Mouse (Mus musculus) intestine, embryonic 16.5 days (tissue): ENCODE measurements around the gene Fstl3. TPM values are rescaled to one million over a fixed set of nuclear protein-coding genes. Genes with fewer than 3 reads are reported as not detected.

Experiments used
- ATAC-seq: fragments of 200-750 bp; cut with Nextera tagmentation; 2 replicates; pipeline ENCODE4 v1.8.0; 2017; ENCODE audit warnings: moderate TSS enrichment, moderate library complexity
- H3K27ac ChIP-seq: fragments of 300-500 bp; sonication (generic); 2 replicates; pipeline ENCODE4 v1.5.1; 2014; ENCODE audit warnings: mild to moderate bottlenecking, low read length
- H3K27me3 ChIP-seq: fragments of 300-500 bp; sonication (generic); replicated peaks from 2 replicates; pipeline ENCODE4 v1.6.1; 2014; ENCODE audit warnings: low read length, control low read depth, mixed read lengths; ENCODE audit not compliant: control insufficient read depth, insufficient read depth
- H3K36me3 ChIP-seq: fragments of 300-500 bp; sonication (generic); 2 replicates; pipeline ENCODE4 v1.6.1; 2014; ENCODE audit warnings: low read length, control low read depth; ENCODE audit not compliant: control insufficient read depth, insufficient read depth
- H3K4me1 ChIP-seq: fragments of 300-500 bp; sonication (generic); 2 replicates; pipeline ENCODE4 v1.6.1; 2014; ENCODE audit warnings: low read length, control low read depth, mixed read lengths; ENCODE audit not compliant: control insufficient read depth, insufficient read depth
- H3K4me2 ChIP-seq: fragments of 300-500 bp; sonication (generic); 2 replicates; pipeline ENCODE4 v1.6.1; 2014; ENCODE audit warnings: low read depth, low read length, control low read depth
- H3K4me3 ChIP-seq: fragments of 300-500 bp; sonication (generic); 2 replicates; pipeline ENCODE4 v1.5.1; 2014; ENCODE audit warnings: mild to moderate bottlenecking, low read length
- H3K9ac ChIP-seq: fragments of 300-500 bp; sonication (generic); 2 replicates; pipeline ENCODE4 v1.6.1; 2014; ENCODE audit warnings: low read depth, low read length
- H3K9me3 ChIP-seq: fragments of 300-500 bp; sonication (generic); 2 replicates; pipeline ENCODE4 v1.6.1; 2016; ENCODE audit warnings: low read length, control low read depth; ENCODE audit not compliant: control insufficient read depth
- WGBS: fragments of 180-500 bp; shearing (Covaris S2); extraction: QIAGEN DNeasy Blood & Tissue Kit; methylation state at CpG from one replicate; pipeline ENCODE4 v1.1.7; 2014; 5-methylcytosine and 5-hydroxymethylcytosine counted together
- polyA plus RNA-seq: library from polyadenylated mRNA; unstranded; fragments of >200 nt; fragmentation: Nextera tagmentation; extraction: Ambion mirVana; gene quantifications from 2 replicates; pipeline ENCODE4 v1.2.1, GENCODE M21; 2015

Gene Fstl3
- 15.1 and 16.6 TPM in 2 replicates for polyA plus RNA-seq

GRCm38 (mm10) chr10:79777103-79777531 lies at the start of gene Fstl3:
TSS of gene Fstl3 (plus strand) at chr10:79777272.
- ATAC-seq, result no peak
- 0 out of 2 replicates have a peak, but pooled peaks cover 4% of the 10 kb centered on the region for H3K9me3 ChIP-seq
- WGBS, result 2% methylated on average over 36 of the region's 39 CpGs

GRCm38 (mm10) chr10:79728323-79729249 lies 48.5 kb upstream of the Fstl3 start:
- no peak for ATAC-seq
- WGBS, result 70% methylated on average over 28 of the region's 28 CpGs
- no peak overlapping the region for H3K9ac ChIP-seq
- no peak overlapping the region for H3K4me2 ChIP-seq
- no peak overlapping the region for H3K27ac ChIP-seq
- H3K36me3 ChIP-seq, result 0 out of 2 replicates have a peak, but pooled peaks cover under 1% of the 10 kb centered on the region
- H3K4me3 ChIP-seq, result no peak overlapping the region
- H3K27me3 ChIP-seq, result no peaks in the 10 kb centered on the region
- no peaks in the 10 kb centered on the region for H3K9me3 ChIP-seq
- no peaks in the 10 kb centered on the region for H3K4me1 ChIP-seq

More at GRCm38 (mm10) chr10:79777103-79777531, at the start of gene Fstl3:
- Histone ChIP-seq H3K4me1 (peaks cover 37% of the 10 kb centered on the region), H3K4me3 (peak within 1 kb of the TSS; percentile 60), H3K4me2 (peak within 1 kb of the TSS; percentile 91), H3K27ac (peak within 1 kb of the TSS; percentile 57), H3K27me3 (no peaks in the 10 kb centered on the region; the same call in 1 of the 2 replicates), H3K36me3 (no peaks in the 10 kb centered on the region), H3K9ac (peak within 1 kb of the TSS; percentile 72)

- H3K4me3 ChIP-seq, result no peak overlapping the region
- H3K27me3 ChIP-seq, result no peaks in the 10 kb centered on the region
- no peak overlapping the region for H3K9ac ChIP-seq
- H3K4me1 ChIP-seq, result no peaks in the 10 kb centered on the region
- no peak overlapping the region for H3K27ac ChIP-seq
- peaks cover 6% of the 10 kb centered on the region for H3K9me3 ChIP-seq
- WGBS, result 78% methylated on average over 13 of the region's 13 CpGs
- no peak overlapping the region for H3K4me2 ChIP-seq
- ATAC-seq, result no peak
- H3K36me3 ChIP-seq, result peaks cover 8% of the 10 kb centered on the region
Measured at GRCm38 (mm10) chr10:79729357-79729965, 47.6 kb upstream of the Fstl3 start.

- WGBS, result 90% methylated on average over 1 of the region's 1 CpGs
- H3K4me2 ChIP-seq, result no peak overlapping the region
- H3K9ac ChIP-seq, result no peak overlapping the region
- peaks cover 35% of the 10 kb centered on the region for H3K36me3 ChIP-seq
- ATAC-seq, result no peak
- H3K4me1 ChIP-seq, result 0 out of 2 replicates have a peak, but pooled peaks cover 2% of the 10 kb centered on the region
- no peaks in the 10 kb centered on the region for H3K27me3 ChIP-seq
- peaks cover 26% of the 10 kb centered on the region for H3K9me3 ChIP-seq
- no peak overlapping the region for H3K4me3 ChIP-seq
- H3K27ac ChIP-seq, result no peak overlapping the region
Measured at GRCm38 (mm10) chr10:79732500-79732899, 44.6 kb upstream of the Fstl3 start.

GRCm38 (mm10) chr10:79733847-79734246 lies 43.2 kb upstream of the Fstl3 start:
- no peak overlapping the region for H3K4me2 ChIP-seq
- H3K27ac ChIP-seq, result no peak overlapping the region
- ATAC-seq, result no peak
- H3K36me3 ChIP-seq, result peaks cover 48% of the 10 kb centered on the region
- H3K4me1 ChIP-seq, result 0 out of 2 replicates have a peak, but pooled peaks cover 2% of the 10 kb centered on the region
- H3K27me3 ChIP-seq, result no peaks in the 10 kb centered on the region
- no peak overlapping the region for H3K4me3 ChIP-seq
- WGBS, result 97% methylated on average over 15 of the region's 15 CpGs
- H3K9me3 ChIP-seq, result peaks cover 39% of the 10 kb centered on the region
- H3K9ac ChIP-seq, result no peak overlapping the region

- 0 out of 2 replicates have a peak overlapping the region, but pooled peaks have one; percentile 6 for H3K4me2 ChIP-seq
- H3K27me3 ChIP-seq, result no peaks in the 10 kb centered on the region
- H3K9me3 ChIP-seq, result peaks cover 54% of the 10 kb centered on the region
- no peak overlapping the region for H3K9ac ChIP-seq
- 0 out of 2 replicates have a peak, but pooled peaks cover 2% of the 10 kb centered on the region for H3K4me1 ChIP-seq
- ATAC-seq, result peak; percentile 41
- H3K4me3 ChIP-seq, result no peak overlapping the region
- WGBS, result 22% methylated on average over 41 of the region's 52 CpGs
- H3K36me3 ChIP-seq, result peaks cover 64% of the 10 kb centered on the region
- no peak overlapping the region for H3K27ac ChIP-seq
Measured at GRCm38 (mm10) chr10:79735361-79735760, 41.7 kb upstream of the Fstl3 start.

- Histone ChIP-seq H3K4me2 (no peak overlapping the region), H3K36me3 (peaks cover 77% of the 10 kb centered on the region), H3K9me3 (peaks cover 61% of the 10 kb centered on the region), H3K9ac (no peak overlapping the region), H3K4me3 (no peak overlapping the region), H3K27ac (no peak overlapping the region), H3K4me1 (0 out of 2 replicates have a peak, but pooled peaks cover 2% of the 10 kb centered on the region), H3K27me3 (no peaks in the 10 kb centered on the region)
- no peak for ATAC-seq
- 93% methylated on average over 14 of the region's 14 CpGs for WGBS
Measured at GRCm38 (mm10) chr10:79736706-79737105, 40.4 kb upstream of the Fstl3 start.

GRCm38 (mm10) chr10:79738259-79738658 lies 38.8 kb upstream of the Fstl3 start:
- Histone ChIP-seq H3K4me2 (no peak overlapping the region), H3K4me1 (0 out of 2 replicates have a peak, but pooled peaks cover 2% of the 10 kb centered on the region), H3K27ac (no peak overlapping the region), H3K9me3 (peaks cover 61% of the 10 kb centered on the region), H3K27me3 (no peaks in the 10 kb centered on the region), H3K4me3 (no peak overlapping the region), H3K9ac (no peak overlapping the region), H3K36me3 (peaks cover 89% of the 10 kb centered on the region)
- WGBS, result 90% methylated on average over 10 of the region's 10 CpGs
- no peak for ATAC-seq

- H3K27ac ChIP-seq, result no peak overlapping the region
- peaks cover 90% of the 10 kb centered on the region for H3K36me3 ChIP-seq
- no peak overlapping the region for H3K4me2 ChIP-seq
- H3K9ac ChIP-seq, result no peak overlapping the region
- 94% methylated on average over 28 of the region's 28 CpGs for WGBS
- no peak for ATAC-seq
- H3K9me3 ChIP-seq, result peaks cover 56% of the 10 kb centered on the region
- no peak overlapping the region for H3K4me3 ChIP-seq
- H3K27me3 ChIP-seq, result no peaks in the 10 kb centered on the region
- 0 out of 2 replicates have a peak, but pooled peaks cover 2% of the 10 kb centered on the region for H3K4me1 ChIP-seq
Measured at GRCm38 (mm10) chr10:79739234-79739633, 37.8 kb upstream of the Fstl3 start.
